Mouse (Mus musculus): ENCODE results near the gene Atp11a. TPM values are rescaled to one million over a fixed set of nuclear protein-coding genes. Genes with fewer than 3 reads are reported as not detected.

Atp11a gene
- polyA plus RNA-seq, 1 experiment, result 23.2 TPM

DNA sequence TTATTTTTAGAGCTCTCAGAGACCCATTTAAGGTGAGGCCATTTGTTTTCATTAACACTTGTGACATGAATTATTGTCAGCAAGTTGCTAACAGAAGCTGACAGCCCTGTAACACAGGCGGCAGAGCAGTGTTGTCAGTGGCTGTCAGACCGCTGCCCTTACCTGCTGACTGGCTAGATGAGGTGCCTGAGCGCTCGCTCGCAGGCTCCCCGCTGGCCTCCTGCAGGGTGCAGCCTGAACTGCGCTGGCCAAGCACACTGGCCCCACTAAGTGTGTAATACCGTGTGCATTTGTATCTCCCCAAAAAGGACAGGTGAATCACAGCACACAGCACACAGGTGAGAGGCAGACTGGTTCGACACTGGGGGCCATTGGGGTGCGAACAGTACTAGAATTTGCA lies 67.7 kb downstream of the Atp11a start:
- H3K27ac ChIP-seq (ENCODE audit: insufficient read depth, low read length), result no peak overlapping the region
- H3K36me3 ChIP-seq (ENCODE audit: control insufficient read depth, insufficient read depth, low read length), result no peaks in the 10 kb centered on the region; the same call in 1 of the 2 replicates
- 91% methylated on average over 10 of the region's 10 CpGs for WGBS
- no peaks in the 10 kb centered on the region for H3K27me3 ChIP-seq (ENCODE audit: control insufficient read depth, insufficient read depth, low read length)
- H3K4me1 ChIP-seq (ENCODE audit: control insufficient read depth, insufficient read depth, insufficient read length), result no peaks in the 10 kb centered on the region
- H3K4me3 ChIP-seq (ENCODE audit: extremely low read depth, insufficient read depth, insufficient read length), result no peak overlapping the region
- TF ChIP-seq CTCF (IDR thresholded peaks at IDR 0.05; ENCODE audit: extremely low read depth, insufficient read depth, insufficient read length, insufficient replicate concordance) (no peak), POLR2A (IDR thresholded peaks at IDR 0.05; ENCODE audit: low read depth, low read length) (no peak)
- no peak for DNase-seq (ENCODE audit: low read depth in 1 of 2, low spot score in 2 of 2)

DNA sequence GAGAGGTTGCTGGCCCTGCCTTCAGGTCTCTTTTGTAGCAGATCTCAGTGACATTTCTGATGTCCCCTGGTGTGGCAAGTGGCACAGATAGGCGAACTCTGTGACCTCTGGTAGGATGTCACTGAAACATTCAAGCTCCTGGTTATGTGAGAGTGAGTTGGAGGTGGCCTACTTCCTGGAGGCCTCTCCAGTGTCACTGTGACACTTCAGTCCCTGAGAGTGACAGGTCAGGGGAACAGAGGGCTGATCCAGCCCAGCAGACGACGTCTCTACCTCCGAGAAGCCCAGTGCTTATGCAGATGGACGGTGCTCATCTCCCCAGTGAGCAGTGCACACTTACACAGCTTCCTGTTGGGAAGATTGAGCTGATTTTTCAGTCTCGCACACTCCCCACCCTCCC lies 68.4 kb downstream of the Atp11a start:
- no peak for TF ChIP-seq POLR2A (IDR thresholded peaks at IDR 0.05; ENCODE audit: low read depth, low read length)
- TF ChIP-seq CTCF (IDR thresholded peaks at IDR 0.05; ENCODE audit: extremely low read depth, insufficient read depth, insufficient read length, insufficient replicate concordance), result no peak
- Histone ChIP-seq H3K27ac (ENCODE audit: insufficient read depth, low read length) (no peak overlapping the region), H3K4me3 (ENCODE audit: extremely low read depth, insufficient read depth, insufficient read length) (no peak overlapping the region), H3K36me3 (ENCODE audit: control insufficient read depth, insufficient read depth, low read length) (no peaks in the 10 kb centered on the region; the same call in 1 of the 2 replicates), H3K27me3 (ENCODE audit: control insufficient read depth, insufficient read depth, low read length) (no peaks in the 10 kb centered on the region), H3K4me1 (ENCODE audit: control insufficient read depth, insufficient read depth, insufficient read length) (no peaks in the 10 kb centered on the region)
- WGBS, result 77% methylated on average over 6 of the region's 6 CpGs
- no peak for DNase-seq (ENCODE audit: low read depth in 1 of 2, low spot score in 2 of 2)

DNA sequence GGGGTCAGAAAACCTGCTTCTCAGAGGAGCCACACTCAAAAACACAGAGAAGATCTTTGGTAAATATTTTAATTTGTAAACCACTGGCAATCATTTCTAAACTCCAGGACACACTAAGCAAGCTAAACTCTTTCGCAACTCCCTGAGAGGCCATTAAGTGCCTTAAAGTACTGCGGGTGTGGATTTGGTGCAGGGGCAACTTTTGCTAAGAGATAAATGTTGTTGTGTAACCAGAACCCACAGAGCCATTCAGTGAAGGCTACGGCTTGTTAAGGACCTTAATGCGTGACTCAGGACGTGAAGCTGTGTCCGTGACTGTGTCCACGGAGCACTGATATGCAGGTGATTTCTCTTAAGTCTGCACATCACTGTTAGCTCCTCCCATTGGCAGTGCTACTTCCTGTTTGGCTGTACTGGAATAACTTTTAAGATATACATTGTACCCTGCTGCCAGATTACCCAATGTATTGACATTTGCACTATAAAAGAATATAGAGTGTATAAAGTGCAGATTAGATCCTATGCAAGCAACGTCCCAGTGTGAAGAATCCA lies 68.9 kb downstream of the Atp11a start:
- Histone ChIP-seq H3K27me3 (ENCODE audit: control insufficient read depth, insufficient read depth, low read length) (no peaks in the 10 kb centered on the region), H3K4me3 (ENCODE audit: extremely low read depth, insufficient read depth, insufficient read length) (no peak overlapping the region), H3K4me1 (ENCODE audit: control insufficient read depth, insufficient read depth, insufficient read length) (no peaks in the 10 kb centered on the region), H3K36me3 (ENCODE audit: control insufficient read depth, insufficient read depth, low read length) (no peaks in the 10 kb centered on the region; the same call in 1 of the 2 replicates), H3K27ac (ENCODE audit: insufficient read depth, low read length) (no peak overlapping the region)
- TF ChIP-seq CTCF (IDR thresholded peaks at IDR 0.05; ENCODE audit: extremely low read depth, insufficient read depth, insufficient read length, insufficient replicate concordance) (no peak), POLR2A (IDR thresholded peaks at IDR 0.05; ENCODE audit: low read depth, low read length) (no peak)
- WGBS, result 72% methylated on average over 8 of the region's 8 CpGs
- DNase-seq (ENCODE audit: low read depth in 1 of 2, low spot score in 2 of 2), result no peak

DNA sequence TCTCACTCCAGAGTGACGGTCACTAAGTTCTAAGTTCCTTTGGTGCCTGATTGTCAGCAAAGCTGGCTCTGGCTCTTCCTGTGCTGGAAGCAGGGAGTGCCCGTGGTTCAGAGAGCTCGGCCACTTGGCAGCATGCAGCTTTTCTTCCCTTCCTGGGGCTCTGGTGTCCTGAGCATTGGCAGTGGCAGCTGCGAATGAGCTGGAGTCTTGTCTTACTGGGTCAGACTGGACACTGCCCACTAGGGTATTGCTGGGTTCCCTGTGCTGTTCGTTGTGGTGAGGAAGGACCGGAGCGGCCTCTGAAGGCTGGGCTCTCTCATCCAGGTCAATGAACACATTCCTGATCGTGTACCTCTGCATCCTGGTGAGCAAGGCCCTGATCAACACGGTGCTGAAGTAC lies 70.3 kb downstream of the Atp11a start:
- TF ChIP-seq CTCF (IDR thresholded peaks at IDR 0.05; ENCODE audit: extremely low read depth, insufficient read depth, insufficient read length, insufficient replicate concordance), result no peak
- TF ChIP-seq POLR2A (IDR thresholded peaks at IDR 0.05; ENCODE audit: low read depth, low read length), result no peak
- Histone ChIP-seq H3K27ac (ENCODE audit: insufficient read depth, low read length) (no peak overlapping the region), H3K4me1 (ENCODE audit: control insufficient read depth, insufficient read depth, insufficient read length) (no peaks in the 10 kb centered on the region), H3K4me3 (ENCODE audit: extremely low read depth, insufficient read depth, insufficient read length) (no peak overlapping the region), H3K36me3 (ENCODE audit: control insufficient read depth, insufficient read depth, low read length) (no peaks in the 10 kb centered on the region; the same call in 1 of the 2 replicates), H3K27me3 (ENCODE audit: control insufficient read depth, insufficient read depth, low read length) (no peaks in the 10 kb centered on the region)
- DNase-seq (ENCODE audit: low read depth in 1 of 2, low spot score in 2 of 2), result no peak
- WGBS, result 89% methylated on average over 9 of the region's 9 CpGs

DNA sequence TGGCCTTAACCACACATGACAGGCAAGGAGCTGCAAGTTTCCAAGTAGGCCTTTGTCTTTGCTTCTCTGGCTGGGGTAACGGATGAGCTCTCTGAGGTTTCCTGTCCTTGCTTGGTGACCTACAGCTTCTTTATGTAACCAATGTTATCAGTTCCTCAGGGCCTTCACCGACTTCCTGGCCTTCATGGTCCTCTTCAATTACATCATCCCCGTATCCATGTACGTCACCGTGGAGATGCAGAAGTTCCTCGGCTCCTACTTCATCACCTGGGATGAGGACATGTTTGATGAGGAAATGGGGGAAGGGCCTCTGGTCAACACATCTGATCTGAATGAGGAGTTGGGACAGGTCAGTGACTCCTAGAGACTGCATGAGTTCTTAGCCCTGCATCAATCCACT lies 71.5 kb downstream of the Atp11a start:
- WGBS, result 68% methylated on average over 6 of the region's 6 CpGs
- Histone ChIP-seq H3K4me1 (ENCODE audit: control insufficient read depth, insufficient read depth, insufficient read length) (no peaks in the 10 kb centered on the region), H3K4me3 (ENCODE audit: extremely low read depth, insufficient read depth, insufficient read length) (no peak overlapping the region), H3K27me3 (ENCODE audit: control insufficient read depth, insufficient read depth, low read length) (no peaks in the 10 kb centered on the region), H3K36me3 (ENCODE audit: control insufficient read depth, insufficient read depth, low read length) (no peaks in the 10 kb centered on the region), H3K27ac (ENCODE audit: insufficient read depth, low read length) (no peak overlapping the region)
- TF ChIP-seq POLR2A (IDR thresholded peaks at IDR 0.05; ENCODE audit: low read depth, low read length) (no peak), CTCF (IDR thresholded peaks at IDR 0.05; ENCODE audit: extremely low read depth, insufficient read depth, insufficient read length, insufficient replicate concordance) (no peak)
- DNase-seq (ENCODE audit: low read depth in 1 of 2, low spot score in 2 of 2), result no peak

DNA sequence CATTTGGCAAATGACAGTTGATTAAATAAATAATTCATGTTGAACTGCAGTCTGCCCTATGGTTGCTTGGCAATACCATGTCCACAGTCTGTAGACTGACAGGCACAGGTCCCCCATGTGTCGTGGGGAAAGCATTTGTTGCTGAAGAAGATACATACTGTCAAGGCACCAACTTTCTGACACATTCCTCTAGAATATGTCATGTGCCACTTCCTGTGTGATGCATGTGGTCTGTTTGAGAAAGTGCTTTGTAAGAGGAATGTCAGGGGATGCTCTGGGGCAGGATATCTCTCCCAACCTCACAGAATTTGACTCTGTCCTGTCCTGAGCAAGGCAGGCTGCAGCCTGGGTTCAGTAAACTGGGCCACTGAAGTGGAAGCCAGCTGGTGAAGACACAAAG lies 72.6 kb downstream of the Atp11a start:
- 73% methylated on average over 1 of the region's 1 CpGs for WGBS
- Histone ChIP-seq H3K36me3 (ENCODE audit: control insufficient read depth, insufficient read depth, low read length) (no peaks in the 10 kb centered on the region), H3K27ac (ENCODE audit: insufficient read depth, low read length) (no peak overlapping the region), H3K4me3 (ENCODE audit: extremely low read depth, insufficient read depth, insufficient read length) (no peak overlapping the region), H3K4me1 (ENCODE audit: control insufficient read depth, insufficient read depth, insufficient read length) (no peaks in the 10 kb centered on the region), H3K27me3 (ENCODE audit: control insufficient read depth, insufficient read depth, low read length) (no peaks in the 10 kb centered on the region)
- DNase-seq (ENCODE audit: low read depth in 1 of 2, low spot score in 2 of 2), result no peak
- TF ChIP-seq CTCF (IDR thresholded peaks at IDR 0.05; ENCODE audit: extremely low read depth, insufficient read depth, insufficient read length, insufficient replicate concordance) (no peak), POLR2A (IDR thresholded peaks at IDR 0.05; ENCODE audit: low read depth, low read length) (no peak)

All from spleen, adult 2 months (tissue).